Mouse (Mus musculus) naive thymus-derived CD4-positive, alpha-beta T cell, adult 2 months (primary cell): ENCODE data around the gene Hoxb4.

Experiments
- DNase-seq: peaks from one replicate; pipeline ENCODE4 v3.0.0-alpha.2; 2011; ENCODE audit warnings: low read depth

Hoxb4 gene

DNA sequence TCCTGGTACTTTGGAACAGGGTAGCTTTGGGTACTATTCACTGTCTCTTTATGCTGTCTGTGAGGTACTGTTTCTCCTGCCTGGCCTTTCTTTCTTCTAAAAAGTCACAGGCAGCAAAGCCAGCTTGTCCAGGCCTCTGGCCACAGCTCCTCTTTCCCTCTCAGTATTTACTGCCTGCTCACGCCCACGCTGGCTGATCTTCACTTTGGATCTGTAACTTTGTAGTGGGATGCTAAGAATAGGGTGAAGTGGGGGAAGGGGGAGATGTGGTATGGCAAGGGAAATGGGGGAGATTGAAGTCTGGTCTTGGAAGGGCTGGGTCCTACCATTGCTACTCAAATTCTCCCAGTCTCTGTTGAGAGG, 15.9 kb downstream of the Hoxb4 start:
- no peak for DNase-seq

DNA sequence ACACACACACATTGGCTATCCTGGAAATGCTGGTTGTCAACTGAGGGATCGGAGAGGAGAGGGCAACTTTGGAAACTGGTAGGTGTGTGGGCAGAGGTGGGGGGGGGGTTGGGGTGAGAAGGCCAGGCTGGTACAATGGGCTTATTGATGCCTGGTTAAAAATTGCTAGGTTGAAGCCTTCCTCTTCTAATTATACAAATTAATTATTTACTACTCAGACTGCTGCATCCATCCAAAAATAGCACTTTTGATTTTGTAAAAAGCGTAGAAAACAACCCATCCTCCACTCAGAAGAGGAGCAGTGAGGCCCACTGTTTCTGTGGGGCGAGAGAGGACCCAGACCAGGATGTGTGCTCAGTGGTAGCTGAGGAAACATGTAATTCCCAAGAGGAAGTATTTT, 16.9 kb downstream of the Hoxb4 start:
- DNase-seq, result no peak

DNA sequence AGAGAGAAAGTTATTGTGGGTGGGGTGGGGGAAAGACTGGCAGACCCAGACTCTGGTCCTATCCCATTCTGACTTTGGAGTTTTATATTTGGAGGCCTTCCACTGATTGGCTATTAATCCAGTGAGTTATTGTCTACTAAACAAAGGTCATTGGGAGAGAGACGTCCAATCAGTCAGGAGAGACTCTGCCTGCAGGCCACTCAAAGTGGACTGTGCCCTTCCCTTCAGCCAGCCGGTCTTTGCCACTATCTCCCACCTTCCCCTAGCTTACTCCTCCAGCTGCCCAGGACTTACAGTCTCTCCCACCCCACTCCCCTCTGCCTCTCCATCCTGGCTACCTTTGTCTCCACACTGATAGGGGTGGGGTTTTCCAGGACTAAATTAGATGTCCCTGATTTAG, 18.5 kb downstream of the Hoxb4 start:
- DNase-seq, result no peak

DNA sequence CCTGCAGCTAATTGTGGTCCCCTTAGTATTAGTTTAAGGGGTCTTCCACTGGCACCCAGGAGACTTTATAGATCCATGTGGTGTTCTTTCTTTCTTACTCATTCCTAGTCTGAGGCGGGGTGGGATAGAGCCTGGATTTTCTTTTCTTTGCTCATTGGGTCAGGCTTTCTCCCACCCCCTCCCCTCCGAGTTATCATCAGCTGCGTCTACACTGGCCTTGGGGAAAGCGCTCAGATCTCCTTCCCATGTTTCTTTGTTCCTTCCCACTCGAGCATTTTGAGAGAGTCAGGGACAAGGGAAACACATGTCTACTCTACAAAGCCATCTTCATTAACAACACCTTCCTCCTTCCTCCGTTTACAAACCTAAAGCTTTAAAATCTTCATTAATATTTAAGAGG, 19.0 kb downstream of the Hoxb4 start:
- no peak for DNase-seq

DNA sequence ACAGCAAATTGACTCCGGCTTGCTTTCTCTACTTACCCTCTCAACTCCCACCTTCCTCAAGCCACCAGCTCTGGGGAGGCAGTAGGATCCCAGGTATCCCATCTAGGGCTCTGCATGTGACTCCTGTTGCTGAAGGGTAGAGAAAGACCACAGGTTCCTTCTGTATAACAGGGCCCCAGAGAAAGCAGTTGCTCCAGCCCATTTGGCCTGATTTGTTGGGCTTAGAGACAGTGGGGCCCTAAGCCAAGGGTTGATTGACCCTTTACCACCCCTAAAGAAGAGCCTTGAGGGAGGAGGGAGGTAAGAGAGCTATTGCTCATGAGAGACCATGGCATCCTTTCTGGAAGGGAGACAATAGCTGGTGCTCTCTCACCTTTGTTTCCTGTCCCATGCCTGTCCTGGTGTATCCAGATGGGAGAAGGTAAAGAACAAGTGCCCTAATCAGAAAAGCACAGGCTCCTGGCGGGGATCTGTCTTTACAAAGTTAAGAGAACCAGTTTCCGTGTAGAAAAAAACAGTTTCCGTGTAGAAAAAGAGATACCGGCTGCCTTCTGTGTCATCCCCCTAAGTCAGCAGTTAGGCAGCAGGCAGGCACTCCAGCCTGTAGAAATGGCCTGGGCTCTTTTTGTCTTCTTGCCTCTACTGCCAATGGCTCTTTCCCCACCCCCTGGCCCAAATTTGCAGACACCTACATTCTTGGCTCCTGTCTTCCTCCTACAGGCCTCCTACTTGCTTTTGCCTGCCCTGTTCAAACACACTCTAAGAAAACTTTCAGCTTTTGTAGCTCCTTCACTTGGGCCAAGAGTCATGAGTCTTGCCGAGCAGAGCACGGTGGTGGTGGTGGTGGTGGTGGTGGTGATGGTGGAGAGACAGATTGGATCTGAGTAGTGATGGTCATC, 21.1 kb downstream of the Hoxb4 start:
- DNase-seq, result no peak

DNA sequence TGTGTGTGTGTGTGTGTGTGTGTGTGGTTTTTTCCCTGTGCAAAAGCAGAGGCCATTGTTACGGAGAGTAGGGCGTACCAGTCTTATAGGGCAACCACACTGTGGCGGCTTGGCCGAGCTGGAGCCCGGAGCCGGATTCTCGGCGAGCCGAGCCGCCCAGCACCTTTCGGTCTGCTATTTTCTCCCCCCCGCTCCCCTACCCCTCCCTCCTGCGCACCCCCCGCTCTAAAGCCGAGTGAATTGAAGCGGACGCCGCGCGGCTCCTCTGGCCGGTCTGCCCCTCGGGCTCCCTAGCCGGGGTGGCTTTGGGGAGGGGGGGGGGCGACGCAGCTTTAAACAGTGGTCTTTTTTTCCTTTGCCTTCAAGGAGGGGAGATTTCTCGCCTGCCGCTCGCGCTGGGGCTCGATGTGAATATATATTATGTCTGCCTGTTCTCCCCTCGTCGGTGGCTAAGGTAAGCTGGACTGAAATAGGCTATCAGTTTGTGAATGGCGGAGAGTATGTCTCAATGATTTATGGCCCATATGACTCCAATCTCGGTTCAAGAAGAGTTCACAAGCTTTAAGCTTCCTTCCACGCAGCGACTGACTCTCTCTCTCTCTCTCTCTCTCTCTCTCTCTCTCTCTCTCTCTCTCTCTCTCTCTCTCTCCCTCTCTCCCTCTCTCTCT, 22.8 kb downstream of the Hoxb4 start:
- DNase-seq, result no peak

DNA sequence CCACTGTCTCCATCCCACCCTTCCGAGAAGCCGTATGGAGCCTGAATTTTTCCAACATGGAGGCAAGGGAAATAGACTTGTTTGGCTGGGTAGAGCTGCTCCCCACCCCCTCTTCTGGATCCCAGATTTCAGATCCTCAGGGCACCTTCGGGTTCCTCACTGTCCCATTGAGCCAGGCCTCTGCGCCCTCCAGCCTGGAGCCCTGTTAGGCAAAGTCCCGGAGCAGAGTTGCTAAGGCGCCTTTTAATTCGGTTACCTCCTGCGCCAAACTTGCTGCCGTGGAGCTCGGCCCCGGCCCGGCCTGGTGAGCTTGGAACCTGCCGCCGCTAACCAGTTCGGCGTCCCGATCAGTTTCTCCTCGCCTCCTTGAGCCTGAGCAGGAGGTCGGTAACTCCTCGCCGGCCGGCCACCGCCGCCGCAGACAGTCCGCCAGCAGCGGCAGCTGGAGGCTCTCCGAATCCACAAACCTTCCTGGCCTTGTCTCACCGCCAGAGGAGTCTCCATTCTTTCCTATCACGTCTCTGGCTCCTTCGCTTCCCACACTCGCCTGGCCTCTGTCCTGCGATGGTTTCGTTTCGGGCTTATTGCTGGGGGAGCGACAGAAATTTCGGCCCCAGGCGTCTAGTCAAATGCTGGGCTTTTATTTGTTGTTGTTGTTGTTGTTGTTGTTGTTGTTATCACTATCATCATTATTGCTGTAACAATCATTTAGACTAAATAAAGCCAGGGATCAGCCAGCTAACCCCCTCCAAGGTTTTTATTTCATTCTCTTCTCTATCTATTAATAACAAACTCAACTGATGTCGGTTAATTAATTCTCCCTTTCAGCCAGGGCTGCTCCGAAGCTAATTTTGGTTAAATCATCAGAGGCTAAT, 23.9 kb downstream of the Hoxb4 start:
- DNase-seq, result no peak

DNA sequence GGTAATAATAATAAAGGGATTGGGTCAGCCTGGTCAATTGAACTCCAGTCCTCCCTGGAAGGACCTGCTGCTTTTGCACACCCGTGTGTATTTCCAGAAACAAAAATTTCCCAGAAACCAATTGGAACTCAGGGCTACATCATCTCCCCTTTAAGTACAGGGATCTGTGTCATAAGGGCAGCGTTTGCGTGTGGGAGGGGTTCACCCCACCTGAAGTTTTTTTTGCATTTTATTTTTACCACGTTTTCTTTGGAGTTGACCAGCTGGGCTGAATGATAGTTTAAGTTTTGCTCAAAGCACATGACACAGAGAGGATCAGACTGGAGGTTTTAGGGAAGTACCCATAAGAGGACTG, 24.5 kb downstream of the Hoxb4 start:
- no peak for DNase-seq

DNA sequence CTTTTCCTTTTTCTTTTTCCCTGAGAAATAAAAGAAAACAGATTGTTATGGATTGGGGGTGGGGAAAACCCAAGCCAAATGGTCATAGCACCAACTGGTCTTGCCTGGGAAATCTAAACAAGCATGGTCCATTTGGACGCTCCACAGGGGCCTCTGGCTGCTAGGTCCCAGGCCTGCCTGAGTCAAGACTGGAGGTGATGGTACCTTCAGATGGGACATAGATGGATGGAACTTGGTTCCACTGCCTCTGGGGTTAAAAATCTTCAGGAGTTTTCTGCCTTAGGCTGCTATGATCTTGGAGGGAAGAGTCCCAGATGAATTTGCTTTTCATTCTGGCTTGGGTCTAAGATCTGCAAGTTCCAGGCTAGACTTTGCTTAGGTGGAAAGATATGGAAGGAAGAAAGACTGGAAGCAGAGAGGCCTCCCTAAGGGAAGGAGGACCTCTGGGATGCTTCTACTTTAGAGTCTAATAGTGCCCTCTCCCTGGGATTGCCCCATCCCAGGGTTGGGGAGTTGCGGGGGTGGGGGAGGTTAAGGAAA, 25.2 kb downstream of the Hoxb4 start:
- DNase-seq, result no peak

DNA sequence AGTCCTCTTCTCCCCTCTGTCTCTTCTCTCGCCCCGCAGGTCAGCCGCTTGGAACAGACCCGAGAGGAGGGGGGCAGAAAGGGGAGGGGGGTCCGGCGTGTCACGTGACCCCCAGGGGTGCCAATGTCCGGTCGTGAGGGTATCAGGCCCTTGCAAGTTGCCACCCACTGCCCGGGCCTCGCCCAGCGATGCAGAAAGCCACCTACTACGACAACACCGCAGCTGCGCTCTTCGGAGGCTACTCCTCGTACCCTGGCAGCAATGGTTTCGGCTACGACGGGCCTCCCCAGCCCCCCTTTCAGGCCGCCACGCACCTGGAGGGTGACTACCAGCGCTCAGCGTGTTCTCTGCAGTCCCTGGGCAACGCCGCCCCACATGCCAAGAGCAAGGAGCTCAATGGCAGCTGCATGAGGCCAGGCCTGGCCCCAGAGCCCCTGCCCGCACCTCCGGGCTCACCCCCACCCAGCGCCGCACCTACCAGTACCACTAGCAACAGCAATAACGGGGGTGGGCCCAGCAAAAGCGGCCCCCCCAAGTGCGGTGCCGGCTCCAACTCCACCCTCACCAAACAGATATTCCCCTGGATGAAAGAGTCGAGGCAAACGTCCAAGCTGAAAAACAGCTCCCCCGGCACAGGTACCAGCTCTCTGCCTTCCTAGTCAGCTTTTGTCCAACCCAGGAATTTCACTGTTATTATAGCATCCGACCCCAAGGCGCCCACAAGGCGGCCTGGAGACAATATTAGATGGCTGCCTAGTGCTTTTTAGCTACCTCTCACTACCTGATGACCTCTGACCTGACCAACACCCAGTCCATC, 26.2 kb downstream of the Hoxb4 start:
- no peak for DNase-seq

DNA sequence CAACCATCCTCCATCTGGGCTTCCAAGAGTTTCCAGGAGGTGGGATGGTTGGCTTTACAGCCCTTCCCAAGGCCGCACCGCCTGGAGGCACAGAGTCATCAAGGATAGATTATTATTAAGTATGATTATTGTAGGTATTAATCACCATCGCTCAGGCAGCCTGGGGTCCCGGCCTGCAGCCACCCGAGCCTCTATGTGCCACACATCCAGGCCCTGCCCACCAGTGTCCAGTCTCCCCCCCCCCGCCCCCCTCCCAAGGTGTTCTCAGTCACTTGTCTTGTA, 26.8 kb downstream of the Hoxb4 start:
- DNase-seq, result no peak

DNA sequence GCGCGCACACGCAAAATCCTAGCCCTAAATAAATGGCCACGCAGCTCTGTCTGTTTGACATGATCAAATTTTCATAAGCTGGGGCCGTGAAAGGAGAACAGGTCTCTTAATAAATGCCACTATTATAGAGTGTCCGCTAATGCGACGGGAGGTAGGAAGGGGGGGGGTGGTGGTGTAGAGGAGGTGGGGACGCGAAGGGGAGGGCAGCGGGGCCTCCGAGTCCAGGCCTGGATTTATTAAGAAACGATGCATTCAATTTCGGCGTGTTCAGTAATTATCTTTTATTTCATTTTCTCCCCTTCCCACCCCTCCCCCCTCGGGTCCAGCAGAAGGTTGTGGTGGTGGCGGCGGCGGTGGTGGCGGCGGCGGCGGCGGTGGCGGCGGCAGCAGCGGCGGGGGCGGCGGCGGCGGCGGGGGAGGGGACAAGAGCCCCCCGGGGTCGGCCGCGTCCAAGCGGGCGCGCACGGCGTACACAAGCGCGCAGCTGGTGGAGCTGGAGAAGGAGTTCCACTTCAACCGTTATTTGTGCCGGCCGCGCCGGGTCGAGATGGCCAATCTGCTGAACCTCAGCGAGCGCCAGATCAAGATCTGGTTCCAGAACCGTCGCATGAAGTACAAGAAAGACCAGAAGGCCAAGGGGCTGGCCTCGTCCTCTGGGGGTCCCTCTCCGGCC, 27.3 kb downstream of the Hoxb4 start:
- no peak for DNase-seq

DNA sequence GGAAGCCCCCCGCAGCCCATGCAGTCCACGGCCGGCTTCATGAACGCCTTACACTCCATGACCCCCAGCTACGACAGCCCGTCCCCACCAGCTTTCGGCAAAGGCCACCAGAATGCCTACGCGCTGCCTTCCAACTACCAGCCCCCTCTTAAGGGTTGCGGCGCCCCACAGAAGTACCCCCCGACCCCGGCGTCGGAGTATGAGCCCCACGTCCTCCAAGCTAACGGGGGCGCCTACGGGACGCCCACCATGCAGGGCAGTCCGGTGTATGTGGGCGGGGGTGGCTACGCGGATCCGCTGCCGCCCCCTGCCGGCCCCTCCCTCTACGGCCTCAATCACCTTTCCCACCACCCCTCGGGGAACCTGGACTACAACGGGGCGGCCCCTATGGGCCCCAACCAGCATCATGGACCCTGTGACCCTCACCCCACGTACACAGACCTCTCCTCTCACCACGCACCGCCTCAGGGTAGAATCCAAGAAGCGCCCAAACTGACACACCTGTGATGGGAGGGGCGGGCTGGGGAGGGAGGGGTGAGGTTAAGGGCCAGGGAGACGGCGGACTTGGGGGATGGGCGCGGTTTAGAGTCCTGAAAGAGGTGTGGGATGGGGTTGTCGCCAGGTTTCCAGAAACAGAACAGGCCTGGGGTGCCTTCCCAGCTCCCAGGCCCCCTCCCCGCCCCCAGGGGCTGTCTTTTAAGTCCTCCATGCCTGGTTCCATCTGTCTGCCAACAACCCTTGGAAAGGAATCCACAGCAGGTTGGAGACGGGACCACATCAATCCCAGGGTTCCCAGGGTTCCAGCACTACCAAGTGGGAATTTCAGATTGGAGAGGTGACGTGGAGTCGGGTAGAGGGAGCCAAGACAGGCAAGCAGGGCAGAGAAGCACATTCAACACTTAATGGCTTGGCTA, 28.1 kb downstream of the Hoxb4 start:
- DNase-seq, result no peak

DNA sequence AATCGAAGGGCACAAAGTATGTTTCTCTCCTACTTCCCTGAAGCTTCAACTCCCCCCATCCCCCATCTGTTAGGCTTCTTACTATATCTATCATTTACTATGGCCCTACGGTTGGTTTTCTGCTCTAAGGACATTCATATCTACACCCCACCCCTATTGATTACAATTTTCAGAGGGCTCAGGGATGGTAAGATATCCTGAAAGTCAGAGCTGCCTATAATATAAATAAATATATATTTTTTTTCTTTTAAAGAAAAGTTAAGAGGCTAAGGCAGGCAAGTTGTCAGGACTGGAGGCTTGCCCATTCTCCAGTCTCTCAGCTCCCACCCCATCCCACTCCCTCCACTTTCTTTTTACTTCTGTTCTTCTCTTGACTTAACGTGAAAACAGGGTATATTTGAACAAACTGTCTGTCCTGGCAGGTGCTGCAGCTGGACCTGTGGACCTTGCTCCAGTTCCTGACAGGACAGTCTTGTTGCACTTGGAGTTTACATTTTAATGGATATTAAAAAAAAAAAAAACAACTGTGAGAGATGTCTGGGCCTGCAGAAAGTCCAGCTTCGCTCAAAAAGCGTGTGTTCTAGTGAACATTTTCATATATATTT, 29.0 kb downstream of the Hoxb4 start:
- no peak for DNase-seq

DNA sequence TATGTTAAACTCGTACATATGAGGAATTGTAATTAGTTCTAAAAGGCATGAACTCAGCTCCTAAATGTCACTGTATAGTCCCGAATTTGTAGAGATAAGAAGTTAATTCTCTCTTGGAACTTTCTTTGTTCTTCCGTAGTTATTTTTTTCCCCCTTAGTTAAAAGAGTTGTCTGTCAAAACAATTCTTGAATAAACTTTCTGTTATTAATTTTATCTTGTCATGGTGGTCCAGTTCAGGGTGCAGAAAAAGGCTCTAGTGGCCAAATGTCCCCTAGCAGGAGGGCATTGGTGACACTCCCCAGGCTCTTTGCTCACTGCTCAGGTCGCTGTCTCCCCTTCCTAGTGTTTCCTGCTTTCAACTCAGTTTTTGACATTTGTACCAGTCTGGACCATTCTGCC, 29.6 kb downstream of the Hoxb4 start:
- DNase-seq, result no peak

DNA sequence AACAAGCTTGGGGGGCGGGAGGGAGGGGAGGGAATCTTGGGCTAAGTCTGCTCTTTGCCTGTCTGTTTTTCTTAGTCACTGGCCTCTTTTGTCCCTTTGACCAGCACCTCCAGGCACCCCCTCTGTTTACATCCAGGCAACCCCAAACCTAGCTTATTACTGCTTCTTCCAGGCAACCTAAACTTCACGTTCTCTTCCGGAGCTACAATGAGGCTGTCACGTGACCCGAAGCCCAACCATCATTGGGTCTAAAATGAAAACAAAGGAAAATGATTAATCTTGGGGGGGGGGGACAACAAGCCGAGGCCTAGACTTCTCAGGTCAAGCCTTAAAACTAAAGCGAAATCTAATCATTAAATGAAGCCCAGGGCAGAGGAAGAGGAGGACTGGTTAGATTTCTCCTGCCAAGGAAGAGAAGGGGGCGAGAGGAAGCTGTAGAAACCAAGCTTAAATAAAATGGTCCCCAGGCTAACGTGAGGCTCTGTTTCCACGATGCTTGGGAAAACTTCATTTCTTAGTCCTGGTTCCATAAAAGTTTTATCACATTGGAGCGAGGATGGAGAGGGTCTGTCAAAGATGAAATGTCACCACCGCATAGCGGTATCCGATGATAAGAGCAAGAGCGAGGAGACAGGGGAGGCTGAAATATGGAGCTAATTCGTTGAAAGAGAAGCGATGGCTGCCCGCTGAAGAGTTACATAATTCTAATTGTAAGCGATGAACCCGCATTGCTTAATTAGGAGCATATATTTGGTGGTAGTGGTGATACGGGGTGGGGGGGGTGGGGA, 30.3 kb downstream of the Hoxb4 start:
- DNase-seq, result no peak

DNA sequence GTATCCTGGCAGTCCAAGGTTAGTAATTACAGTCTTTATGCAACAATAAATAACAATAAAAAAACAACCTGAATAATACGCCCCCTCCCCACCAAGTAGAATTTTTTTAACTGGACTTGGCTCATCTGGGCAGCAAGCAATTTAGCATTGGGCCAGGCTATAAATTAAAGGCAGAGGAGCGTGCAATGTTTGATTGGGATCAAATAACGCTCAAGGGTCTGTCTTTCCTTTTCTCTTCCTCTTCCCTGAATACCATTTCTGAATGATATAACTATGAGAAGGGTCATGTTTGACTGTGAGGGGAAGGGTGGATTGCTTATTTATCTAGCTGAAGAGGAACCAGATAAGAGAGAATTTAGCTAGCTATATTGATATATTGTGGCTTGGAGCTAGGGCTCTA, 30.9 kb downstream of the Hoxb4 start:
- DNase-seq, result no peak

DNA sequence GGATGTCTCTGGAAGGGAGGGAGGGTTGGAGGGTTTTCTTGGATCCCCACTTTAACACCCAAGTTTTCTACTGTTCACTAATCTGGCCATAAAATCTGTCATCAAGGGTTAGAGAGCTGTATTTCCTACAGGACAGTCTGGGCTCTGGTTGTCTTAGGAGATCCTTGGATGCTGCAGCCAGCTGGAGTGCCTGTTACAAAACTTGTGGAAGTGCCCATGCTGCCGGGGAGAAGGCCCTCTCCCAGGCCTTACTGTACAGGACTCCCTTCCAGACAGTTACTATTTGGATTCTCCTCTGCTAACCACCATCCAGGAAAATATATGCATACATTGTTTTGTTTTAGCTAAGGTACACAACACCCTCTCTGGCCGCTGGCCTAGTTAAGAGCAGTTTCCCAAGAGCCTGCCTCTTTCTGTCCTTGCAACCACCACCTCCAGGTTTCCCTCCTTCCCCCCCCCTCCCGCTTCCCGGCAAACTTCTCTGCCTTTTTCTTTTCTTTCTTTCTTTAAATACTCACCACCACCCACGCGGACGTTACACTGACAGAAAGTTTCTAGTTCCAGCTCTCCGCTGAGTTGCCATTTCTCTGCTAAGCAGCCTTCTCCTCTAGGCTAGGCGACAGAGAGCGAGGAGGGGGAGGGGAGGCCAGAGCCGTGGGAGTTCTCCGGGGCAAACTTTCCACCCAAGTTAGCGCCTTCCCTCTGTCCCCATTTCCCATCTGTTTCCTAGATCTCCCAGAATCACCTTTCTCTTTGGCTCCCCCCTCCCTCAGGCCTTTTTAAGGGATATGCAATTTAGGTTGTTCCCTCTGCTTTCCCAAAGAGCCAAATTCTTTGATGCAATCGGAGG, 31.6 kb downstream of the Hoxb4 start:
- no peak for DNase-seq
